Mouse (Mus musculus): ENCODE measurements around the gene Slc13a5. TPM values are rescaled to one million over a fixed set of nuclear protein-coding genes. Genes with fewer than 3 reads are reported as not detected.

The Slc13a5 gene
- total and polyA plus RNA-seq, 3 experiments, result not detected

DNA sequence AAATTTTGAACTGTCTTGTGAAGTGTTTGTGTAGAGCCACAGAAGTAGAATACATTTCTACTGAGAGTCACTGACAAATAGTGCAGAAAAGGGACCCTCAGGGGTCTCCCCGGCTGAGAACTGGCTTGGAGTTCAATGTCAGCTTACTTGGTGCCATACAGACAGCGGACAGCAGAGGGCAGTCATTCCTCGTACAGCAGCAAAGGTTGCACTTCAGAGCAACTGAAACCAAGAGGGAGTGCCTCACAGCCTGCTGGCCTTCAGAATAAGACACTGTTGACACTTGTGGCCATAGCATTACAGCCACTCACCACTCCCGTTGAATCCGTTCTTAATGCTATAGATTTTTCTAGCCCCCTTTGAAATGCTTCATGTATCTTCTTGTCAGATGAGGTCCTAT, 42.2 kb downstream of the Slc13a5 start:
- Histone ChIP-seq H3K27ac (ENCODE audit: control insufficient read depth, low read depth, low read length) (no peak overlapping the region), H3K27me3 (ENCODE audit: control insufficient read depth in 1 of 2, insufficient read depth in 2 of 2, low read length in 2 of 2) (peaks cover 7 to 8% of the 10 kb centered on the region in 2 experiments), H3K36me3 (ENCODE audit: control insufficient read depth in 1 of 2, insufficient read depth in 2 of 2, low read length in 2 of 2) (no peaks in the 10 kb centered on the region), H3K9me3 (replicated peaks; ENCODE audit: insufficient read depth, low read length) (no peaks in the 10 kb centered on the region), H3K4me1 (ENCODE audit: control insufficient read depth in 1 of 2, insufficient read depth in 2 of 2, low read length in 2 of 2) (peaks cover 0 to 5% of the 10 kb centered on the region in 2 experiments; a peak in 2 of 4 replicates), H3K9ac (ENCODE audit: control insufficient read depth, low read depth, low read length, poor library complexity, severe bottlenecking) (peak overlapping the region; percentile 20; the same call in 1 of the 2 replicates), H3K79me2 (ENCODE audit: control insufficient read depth, insufficient read depth, low read length, poor library complexity) (no peaks in the 10 kb centered on the region), H3K4me3 (ENCODE audit: control insufficient read depth in 1 of 2, insufficient read depth in 1 of 2, low read depth in 2 of 2, low read length in 2 of 2) (peak overlapping the region in 1 of 2 experiments; percentile 13; a peak in 1 of 4 replicates)
- TF ChIP-seq POLR2AphosphoS5 (IDR thresholded peaks at IDR 0.05; ENCODE audit: borderline replicate concordance, low read depth, low read length) (no peak), SMC3 (IDR thresholded peaks at IDR 0.05; ENCODE audit: low read depth, low read length) (peak; percentile 94), RAD21 (IDR thresholded peaks at IDR 0.05; ENCODE audit: low read depth, low read length) (peak; percentile 92), CTCF (IDR thresholded peaks at IDR 0.05 in 2 of 3, conservative IDR thresholded peaks at IDR 0.05 in 1 of 3; ENCODE audit: control insufficient read depth in 1 of 3, insufficient read depth in 1 of 3, low read depth in 2 of 3, low read length in 3 of 3, poor library complexity in 1 of 3, severe bottlenecking in 1 of 3) (peak; percentile 91 to 96 (median 94)), EP300 (IDR thresholded peaks at IDR 0.05; ENCODE audit: low read depth in 1 of 2, low read length in 2 of 2) (no peak), SIN3A (IDR thresholded peaks at IDR 0.05; ENCODE audit: low read length) (peak; percentile 60; the same call in 1 of the 2 replicates), ZC3H11A (IDR thresholded peaks at IDR 0.05; ENCODE audit: low read depth, low read length) (peak; percentile 94)
- DNase-seq (ENCODE audit: low read depth, low spot score), result peak; percentile 91

- DNase-seq (ENCODE audit: low read depth, low spot score), result no peak
- TF ChIP-seq RAD21 (IDR thresholded peaks at IDR 0.05; ENCODE audit: low read depth, low read length), result no peak
- TF ChIP-seq GATA1 (IDR thresholded peaks at IDR 0.05; ENCODE audit: low read depth, low read length), result no peak
- TF ChIP-seq TCF12 (IDR thresholded peaks at IDR 0.05; ENCODE audit: low read depth, low read length), result no peak
- TF ChIP-seq E2F4 (IDR thresholded peaks at IDR 0.05; ENCODE audit: borderline replicate concordance, low read depth, low read length), result no peak
- TF ChIP-seq ZMIZ1 (IDR thresholded peaks at IDR 0.05; ENCODE audit: low read depth, low read length), result no peak
- TF ChIP-seq SIN3A (IDR thresholded peaks at IDR 0.05; ENCODE audit: low read length), result no peak
- TF ChIP-seq ETS1 (IDR thresholded peaks at IDR 0.05; ENCODE audit: low read depth, low read length), result no peak
- no peak for TF ChIP-seq NRF1 (IDR thresholded peaks at IDR 0.05; ENCODE audit: insufficient read depth, low read depth, low read length, poor library complexity, severe bottlenecking)
- TF ChIP-seq MEF2A (IDR thresholded peaks at IDR 0.05; ENCODE audit: extremely low read depth, insufficient replicate concordance, low read depth, low read length, poor library complexity, severe bottlenecking), result no peak
- TF ChIP-seq CHD1 (IDR thresholded peaks at IDR 0.05; ENCODE audit: low read depth, low read length), result no peak
- TF ChIP-seq HCFC1 (IDR thresholded peaks at IDR 0.05; ENCODE audit: low read depth, low read length), result no peak
- TF ChIP-seq MAZ (IDR thresholded peaks at IDR 0.05; ENCODE audit: low read depth, low read length), result no peak
- TF ChIP-seq RCOR1 (IDR thresholded peaks at IDR 0.05; ENCODE audit: low read depth, low read length), result no peak
- no peak for TF ChIP-seq POLR2AphosphoS2 (IDR thresholded peaks at IDR 0.05; ENCODE audit: low read length)
- no peak for TF ChIP-seq EP300 (IDR thresholded peaks at IDR 0.05; ENCODE audit: low read depth in 1 of 2, low read length in 2 of 2)
- TF ChIP-seq ZC3H11A (IDR thresholded peaks at IDR 0.05; ENCODE audit: low read depth, low read length), result no peak
- TF ChIP-seq TAL1 (IDR thresholded peaks at IDR 0.05; ENCODE audit: low read length), result no peak
- no peak for TF ChIP-seq BHLHE40 (IDR thresholded peaks at IDR 0.05; ENCODE audit: borderline replicate concordance, low read depth, low read length)
These were observed 43.6 kb downstream of the Slc13a5 start for GRCm38 (mm10) chr11:72223414-72223813.

More at GRCm38 (mm10) chr11:72223414-72223813, 43.6 kb downstream of the Slc13a5 start:
- Histone ChIP-seq H3K9ac (ENCODE audit: control insufficient read depth, low read depth, low read length, poor library complexity, severe bottlenecking) (no peak overlapping the region), H3K79me2 (ENCODE audit: control insufficient read depth, insufficient read depth, low read length, poor library complexity) (no peaks in the 10 kb centered on the region), H3K27ac (ENCODE audit: control insufficient read depth, low read depth, low read length) (no peak overlapping the region), H3K4me1 (ENCODE audit: control insufficient read depth in 1 of 2, insufficient read depth in 2 of 2, low read length in 2 of 2) (peaks cover 0 to 5% of the 10 kb centered on the region in 2 experiments; a peak in 2 of 4 replicates), H3K36me3 (ENCODE audit: control insufficient read depth in 1 of 2, insufficient read depth in 2 of 2, low read length in 2 of 2) (no peaks in the 10 kb centered on the region), H3K9me3 (replicated peaks; ENCODE audit: insufficient read depth, low read length) (no peaks in the 10 kb centered on the region), H3K4me3 (ENCODE audit: control insufficient read depth in 1 of 2, insufficient read depth in 1 of 2, low read depth in 2 of 2, low read length in 2 of 2) (no peak overlapping the region), H3K27me3 (ENCODE audit: control insufficient read depth in 1 of 2, insufficient read depth in 2 of 2, low read length in 2 of 2) (peaks cover 3 to 5% of the 10 kb centered on the region in 2 experiments)

All from MEL (cell line).